Mouse (Mus musculus) liver, embryonic 14.5 days (tissue): ENCODE measurements at regions not wholly inside any gene's neighbourhood (a gene's known extent, or its start where the extent isn't known, plus 50 kb on each side); places are given as distances from the start of the nearest gene placed in this dataset.

ENCODE experiments used
- CTCF ChIP-seq: IDR thresholded peaks from 2 replicates; pipeline ENCODE4 v1.5.1; 2016; ENCODE audit warnings: antibody characterized with exemption, low read depth, control low read depth
- EP300 ChIP-seq: IDR thresholded peaks from 2 replicates; pipeline ENCODE4 v1.6.1; 2016; ENCODE audit warnings: antibody characterized with exemption, low read depth

GRCm38 (mm10) chr12:36947902-36948301 is 160.4 kb upstream of the Meox2 start:
- no peak for TF ChIP-seq CTCF
- TF ChIP-seq EP300 = no peak
